Mouse (Mus musculus) MEL (cell line): Measurements from ENCODE around the gene Gm49384. TPM values are rescaled to one million over a fixed set of nuclear protein-coding genes. Genes with fewer than 3 reads are reported as not detected.
A peak's percentile ranks its signal among the peaks of the same experiment; 100 is the strongest.

Source experiments
- DNase-seq: peaks from one replicate; pipeline ENCODE4 v3.0.0; 2011; ENCODE audit warnings: low read depth, low spot score
- H3K27ac ChIP-seq: 2 replicates; pipeline ENCODE4 v1.5.1; 2012; ENCODE audit warnings: low read depth, mild to moderate bottlenecking, control low read depth, low read length, moderate library complexity; ENCODE audit not compliant: control insufficient read depth
- H3K27me3 ChIP-seq, 2 experiments: fragments of 150-350 bp in 1 of 2; sonication (generic) in 1 of 2; 2 replicates each; pipeline ENCODE4 v1.6.1; 2012; ENCODE audit warnings: low read length in 2 of 2, mild to moderate bottlenecking in 2 of 2, improper control_type of control experiment in 1 of 2, moderate library complexity in 1 of 2; ENCODE audit not compliant: insufficient read depth in 2 of 2, control insufficient read depth in 1 of 2
- H3K36me3 ChIP-seq, 2 experiments: 2 replicates each; pipeline ENCODE4 v1.6.1; 2012 to 2014; ENCODE audit warnings: low read length in 2 of 2, improper control_type of control experiment in 1 of 2, inconsistent platforms in 1 of 2, mild to moderate bottlenecking in 1 of 2; ENCODE audit not compliant: insufficient read depth in 2 of 2, control insufficient read depth in 1 of 2
- H3K4me1 ChIP-seq, 2 experiments: fragments of 150-350 bp in 1 of 2; sonication (generic) in 1 of 2; 2 replicates each; pipeline ENCODE4 v1.6.1; 2012; ENCODE audit warnings: low read length in 2 of 2, improper control_type of control experiment in 1 of 2, mild to moderate bottlenecking in 1 of 2; ENCODE audit not compliant: insufficient read depth in 2 of 2, control insufficient read depth in 1 of 2
- H3K4me3 ChIP-seq, 2 experiments: fragments of 150-350 bp in 1 of 2; sonication (generic) in 1 of 2; 2 replicates each; pipeline ENCODE4 v1.5.1; 2012; ENCODE audit warnings: low read depth in 2 of 2, low read length in 2 of 2, mild to moderate bottlenecking in 2 of 2, moderate library complexity in 2 of 2, control low read depth in 1 of 2, improper control_type of control experiment in 1 of 2; ENCODE audit not compliant: control insufficient read depth in 1 of 2, insufficient read depth in 1 of 2
- H3K79me2 ChIP-seq: 2 replicates; pipeline ENCODE4 v1.6.1; 2012; ENCODE audit warnings: mild to moderate bottlenecking, low read length, moderate library complexity; ENCODE audit not compliant: control insufficient read depth, poor library complexity, insufficient read depth
- H3K9ac ChIP-seq: 2 replicates; pipeline ENCODE4 v1.6.1; 2012; ENCODE audit warnings: low read depth, mild to moderate bottlenecking, control low read depth, low read length, moderate library complexity; ENCODE audit not compliant: control insufficient read depth, poor library complexity, severe bottlenecking
- H3K9me3 ChIP-seq: fragments of 150-350 bp; sonication (generic); replicated peaks from 2 replicates; pipeline ENCODE4 v1.6.1; 2012; ENCODE audit warnings: mild to moderate bottlenecking, low read length, improper control_type of control experiment, moderate library complexity; ENCODE audit not compliant: insufficient read depth
- BHLHE40 ChIP-seq: IDR thresholded peaks from 2 replicates; pipeline ENCODE4 v1.6.1; 2012; ENCODE audit warnings: low read depth, mild to moderate bottlenecking, inconsistent platforms, low read length, improper control_type of control experiment, borderline replicate concordance
- CHD1 ChIP-seq: IDR thresholded peaks from 2 replicates; pipeline ENCODE4 v1.6.1; 2012; ENCODE audit warnings: low read depth, mild to moderate bottlenecking, inconsistent platforms, low read length, improper control_type of control experiment
- EP300 ChIP-seq, 2 experiments: IDR thresholded peaks; 2 replicates each; pipeline ENCODE4 v1.6.1; 2011; ENCODE audit warnings: improper control_type of control experiment in 2 of 2, low read length in 2 of 2, low read depth in 1 of 2, mild to moderate bottlenecking in 1 of 2
- ETS1 ChIP-seq: IDR thresholded peaks from 2 replicates; pipeline ENCODE4 v1.6.1; 2012; ENCODE audit warnings: low read depth, mild to moderate bottlenecking, inconsistent platforms, low read length, improper control_type of control experiment, moderate library complexity
- GABPA ChIP-seq: IDR thresholded peaks from 2 replicates; pipeline ENCODE4 v1.6.1; 2012; ENCODE audit warnings: low read depth, mild to moderate bottlenecking, inconsistent platforms, low read length, improper control_type of control experiment, moderate library complexity
- GATA1 ChIP-seq: IDR thresholded peaks from 2 replicates; pipeline ENCODE4 v1.6.1; 2011; ENCODE audit warnings: low read depth, low read length, improper control_type of control experiment
- MAFK ChIP-seq: IDR thresholded peaks from 2 replicates; pipeline ENCODE4 v1.6.1; 2011; ENCODE audit warnings: low read depth, mild to moderate bottlenecking, low read length, improper control_type of control experiment, borderline replicate concordance
- MAX ChIP-seq: IDR thresholded peaks from 2 replicates; pipeline ENCODE4 v1.6.1; 2011; ENCODE audit warnings: low read length, improper control_type of control experiment
- MAZ ChIP-seq: IDR thresholded peaks from 2 replicates; pipeline ENCODE4 v1.6.1; 2012; ENCODE audit warnings: low read depth, mild to moderate bottlenecking, inconsistent platforms, low read length, improper control_type of control experiment
- MEF2A ChIP-seq: IDR thresholded peaks from 2 replicates; pipeline ENCODE4 v1.6.1; 2014; ENCODE audit warnings: low read depth, mild to moderate bottlenecking, inconsistent platforms, low read length, improper control_type of control experiment; ENCODE audit not compliant: poor library complexity, insufficient replicate concordance, severe bottlenecking; ENCODE audit errors: extremely low read depth
- MXI1 ChIP-seq: IDR thresholded peaks from 2 replicates; pipeline ENCODE4 v1.6.1; 2011; ENCODE audit warnings: mild to moderate bottlenecking, low read depth, low read length, improper control_type of control experiment
- MYB ChIP-seq: IDR thresholded peaks from 2 replicates; pipeline ENCODE4 v1.6.1; 2011; ENCODE audit warnings: mild to moderate bottlenecking, low read depth, low read length, improper control_type of control experiment
- NELFE ChIP-seq: IDR thresholded peaks from 2 replicates; pipeline ENCODE4 v1.6.1; 2011; ENCODE audit warnings: low read depth, low read length, improper control_type of control experiment
- NRF1 ChIP-seq: IDR thresholded peaks from 2 replicates; pipeline ENCODE4 v1.6.1; 2014; ENCODE audit warnings: low read depth, mild to moderate bottlenecking, inconsistent platforms, low read length, improper control_type of control experiment, moderate library complexity; ENCODE audit not compliant: poor library complexity, insufficient read depth, severe bottlenecking
- POLR2A ChIP-seq, 2 experiments: IDR thresholded peaks; 2 replicates each; pipeline ENCODE4 v1.6.1; 2011 to 2012; ENCODE audit warnings: low read length in 2 of 2, mild to moderate bottlenecking in 2 of 2, control low read depth in 1 of 2, improper control_type of control experiment in 1 of 2, low read depth in 1 of 2, moderate library complexity in 1 of 2; ENCODE audit not compliant: control insufficient read depth in 1 of 2, insufficient read depth in 1 of 2, poor library complexity in 1 of 2
- POLR2AphosphoS2 ChIP-seq: IDR thresholded peaks from 2 replicates; pipeline ENCODE4 v1.6.1; 2011; ENCODE audit warnings: low read length, improper control_type of control experiment
- RCOR1 ChIP-seq: IDR thresholded peaks from 2 replicates; pipeline ENCODE4 v1.6.1; 2012; ENCODE audit warnings: low read depth, mild to moderate bottlenecking, inconsistent platforms, low read length, improper control_type of control experiment
- SIN3A ChIP-seq: IDR thresholded peaks from 2 replicates; pipeline ENCODE4 v1.6.1; 2012; ENCODE audit warnings: low read length, improper control_type of control experiment, inconsistent platforms
- TAL1 ChIP-seq: IDR thresholded peaks from 2 replicates; pipeline ENCODE4 v1.6.1; 2012; ENCODE audit warnings: mild to moderate bottlenecking, inconsistent platforms, low read length, moderate library complexity, mixed read lengths
- TBP ChIP-seq: IDR thresholded peaks from 2 replicates; pipeline ENCODE4 v1.8.0; 2011; ENCODE audit warnings: low read depth, low read length, improper control_type of control experiment
- UBTF ChIP-seq: IDR thresholded peaks from 2 replicates; pipeline ENCODE4 v1.6.1; 2012; ENCODE audit warnings: low read depth, mild to moderate bottlenecking, inconsistent platforms, low read length, improper control_type of control experiment, moderate library complexity, borderline replicate concordance; ENCODE audit not compliant: insufficient read depth
- USF2 ChIP-seq, 2 experiments: IDR thresholded peaks; 2 replicates each; pipeline ENCODE4 v1.6.1; 2011 to 2012; ENCODE audit warnings: improper control_type of control experiment in 2 of 2, low read length in 2 of 2, borderline replicate concordance in 1 of 2, inconsistent platforms in 1 of 2, low read depth in 1 of 2, mild to moderate bottlenecking in 1 of 2; ENCODE audit not compliant: insufficient read depth in 1 of 2
- ZNF384 ChIP-seq: IDR thresholded peaks from 2 replicates; pipeline ENCODE4 v1.6.1; 2012; ENCODE audit warnings: low read depth, mild to moderate bottlenecking, inconsistent platforms, low read length, improper control_type of control experiment
- polyA plus RNA-seq, 2 experiments: library from polyadenylated mRNA; stranded (reverse) in 1 of 2; unstranded in 1 of 2; fragments of >175 nt in 1 of 2; fragments of >200 nt in 1 of 2; gene quantifications; 2 replicates each; pipeline versions ENCODE4 v1.2.1 to v1.2.4; 2012; ENCODE audit warnings: low replicate concordance in 2 of 2, low read depth in 1 of 2; ENCODE audit not compliant: insufficient read length in 2 of 2, insufficient read depth in 1 of 2, missing spikeins in 1 of 2
- total RNA-seq: library from RNA; depleted of rRNA; stranded (reverse); fragments of 300-350 nt; gene quantifications from 2 replicates; pipeline ENCODE4 v1.2.3, GENCODE M21; 2012

Gene Gm49384
- total and polyA plus RNA-seq, 3 experiments, result 26.2 to 28.5 TPM; not detected in 1

DNA sequence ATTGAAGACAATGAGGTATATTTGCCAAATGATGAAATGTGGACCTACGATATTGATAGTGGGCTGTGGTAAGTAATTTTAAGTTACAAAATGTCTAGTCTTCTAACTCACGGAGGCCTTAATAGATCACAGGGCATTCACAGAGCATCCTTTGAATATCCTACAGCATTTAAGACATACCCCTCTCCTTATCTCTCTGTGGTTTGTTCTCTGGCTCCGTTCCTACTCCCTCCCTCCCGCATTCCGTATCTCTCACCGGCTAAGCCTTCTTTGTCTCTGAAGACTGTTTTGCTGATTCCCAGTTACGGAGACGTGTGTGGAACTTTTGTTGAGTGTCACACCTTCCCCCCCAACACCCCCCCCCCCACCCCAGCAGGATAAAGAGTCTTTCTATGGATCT is 46.7 kb upstream of the Gm49384 start:
- TF ChIP-seq MYB, result no peak
- TF ChIP-seq NELFE, result no peak
- no peak for TF ChIP-seq BHLHE40
- TF ChIP-seq TBP, result peak; percentile 49; the same call in 1 of the 2 replicates
- no peak for TF ChIP-seq GABPA
- TF ChIP-seq RCOR1, result peak; percentile 21; the same call in 1 of the 2 replicates
- TF ChIP-seq GATA1, result peak; percentile 91
- peak; percentile 31; the same call in 1 of the 2 replicates for TF ChIP-seq ETS1
- no peak for TF ChIP-seq MXI1
- TF ChIP-seq NRF1, result no peak
- TF ChIP-seq MAZ, result peak; percentile 83
- no peak for TF ChIP-seq ZNF384
- TF ChIP-seq EP300 (IDR thresholded peaks at IDR 0.05; ENCODE audit: low read depth in 1 of 2, low read length in 2 of 2), result peak; percentile 40 to 59; a peak in 3 of 4 replicates
- TF ChIP-seq, all 39 proteins: peak for 6
- Histone ChIP-seq H3K9me3 (no peaks in the 10 kb centered on the region), H3K4me1 (no peaks in the 10 kb centered on the region), H3K4me3 (no peak overlapping the region), H3K79me2 (no peaks in the 10 kb centered on the region), H3K27ac (no peak overlapping the region), H3K27me3 (peaks cover 0 to 2% of the 10 kb centered on the region in 2 experiments; a peak in 3 of 4 replicates), H3K36me3 (no peaks in the 10 kb centered on the region), H3K9ac (no peak overlapping the region)
- DNase-seq, result peak; percentile 84

DNA sequence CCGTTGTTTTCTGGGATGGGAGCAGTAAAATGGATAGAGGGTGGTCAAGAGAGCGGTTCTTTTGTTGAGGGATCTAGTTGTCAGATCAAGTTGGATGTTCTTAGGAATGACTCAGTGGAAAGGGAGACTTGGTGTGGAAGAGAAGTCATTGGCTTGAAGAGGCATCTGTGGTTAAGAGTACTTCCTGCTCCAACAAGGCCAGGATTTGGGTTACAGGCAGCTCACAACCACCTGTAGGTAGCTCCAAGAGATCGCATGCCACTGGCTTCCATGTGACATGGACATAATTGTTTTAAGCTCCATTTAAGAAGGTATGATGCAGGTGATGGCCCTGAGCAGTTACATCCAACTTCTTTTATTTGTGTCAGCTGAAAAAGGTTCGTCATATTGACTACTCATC is 45.7 kb upstream of the Gm49384 start:
- peaks cover 2 to 4% of the 10 kb centered on the region in 2 experiments; a peak in 3 of 4 replicates for H3K27me3 ChIP-seq
- H3K4me1 ChIP-seq, result no peaks in the 10 kb centered on the region
- H3K27ac ChIP-seq, result no peak overlapping the region
- no peaks in the 10 kb centered on the region for H3K79me2 ChIP-seq
- no peaks in the 10 kb centered on the region for H3K36me3 ChIP-seq
- H3K9ac ChIP-seq, result no peak overlapping the region
- no peak overlapping the region for H3K4me3 ChIP-seq
- H3K9me3 ChIP-seq, result no peaks in the 10 kb centered on the region
- TF ChIP-seq TAL1, result no peak
- TF ChIP-seq RCOR1, result no peak
- no peak for DNase-seq

DNA sequence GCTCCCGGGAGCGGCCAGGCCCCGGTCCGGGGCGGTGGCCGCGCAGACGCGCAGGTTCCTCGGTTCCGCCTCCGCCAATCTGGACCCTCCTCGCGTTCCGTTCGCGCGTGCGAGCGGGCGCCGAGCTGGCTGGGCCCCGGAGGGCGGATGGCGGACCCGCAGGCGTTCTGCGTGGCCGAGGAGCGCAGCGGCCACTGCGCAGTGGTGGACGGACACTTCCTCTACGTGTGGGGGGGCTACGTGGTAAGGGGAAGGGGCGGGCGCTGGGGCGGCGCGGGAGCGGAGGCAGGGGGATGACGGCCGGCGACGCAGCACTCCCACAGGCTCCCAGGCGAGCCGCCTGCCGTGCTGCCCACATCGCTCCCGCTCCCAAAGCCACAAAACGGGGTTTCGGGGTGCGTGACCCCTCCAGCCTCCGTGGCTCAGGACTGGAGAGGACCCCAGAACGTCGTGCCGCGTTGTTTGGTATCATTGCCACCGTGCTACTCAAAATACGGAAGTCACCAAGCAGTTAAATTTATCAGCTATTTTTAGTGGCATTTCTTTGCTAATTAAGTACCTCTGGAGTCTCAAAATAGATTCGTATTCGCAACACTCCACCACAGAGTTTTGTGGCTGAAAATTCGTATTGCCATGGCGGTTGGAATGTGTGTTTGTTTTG is 37.8 kb upstream of the Gm49384 start:
- H3K9me3 ChIP-seq, result no peaks in the 10 kb centered on the region
- peak overlapping the region; percentile 66 for H3K9ac ChIP-seq
- no peaks in the 10 kb centered on the region for H3K79me2 ChIP-seq
- no peak overlapping the region for H3K27ac ChIP-seq
- H3K36me3 ChIP-seq, result no peaks in the 10 kb centered on the region
- H3K27me3 ChIP-seq, result peaks cover 0 to 7% of the 10 kb centered on the region in 2 experiments; a peak in 3 of 4 replicates
- peak; percentile 69 for DNase-seq
- H3K4me3 ChIP-seq, result peak overlapping the region; percentile 48 to 64
- H3K4me1 ChIP-seq, result no peaks in the 10 kb centered on the region; a peak in 1 of 4 replicates
- TF ChIP-seq BHLHE40 (no peak), MEF2A (peak; percentile 97), RCOR1 (no peak), USF2 (IDR thresholded peaks at IDR 0.05; ENCODE audit: borderline replicate concordance in 1 of 2, insufficient read depth in 1 of 2, low read depth in 1 of 2, low read length in 2 of 2) (no peak), ZNF384 (no peak), POLR2AphosphoS2 (no peak), POLR2A (IDR thresholded peaks at IDR 0.05; ENCODE audit: control insufficient read depth in 1 of 2, insufficient read depth in 1 of 2, low read depth in 1 of 2, low read length in 2 of 2, poor library complexity in 1 of 2) (0 out of 4 replicates have a peak, but pooled peaks of 1 of the 2 experiments have one; percentile 55), UBTF (0 out of 2 replicates have a peak, but pooled peaks have one; percentile 48), ETS1 (peak; percentile 54; the same call in 1 of the 2 replicates), MYB (no peak), MAFK (no peak), MAX (no peak), GABPA (no peak), SIN3A (peak; percentile 48; the same call in 1 of the 2 replicates), CHD1 (no peak)
